Mouse (Mus musculus) megakaryocyte, embryonic 14.5 days (primary cell): ENCODE measurements at regions not wholly inside any gene's neighbourhood (a gene's known extent, or its start where the extent isn't known, plus 50 kb on each side); places are given as distances from the start of the nearest gene placed in this dataset.

Experiments
- H3K27me3 ChIP-seq: replicated peaks from 2 replicates; pipeline ENCODE3; 2012; ENCODE audit warnings: inconsistent platforms
- H3K36me3 ChIP-seq: replicated peaks from 2 replicates; pipeline ENCODE3; 2012; ENCODE audit warnings: low read length, inconsistent platforms, mixed read lengths
- H3K4me1 ChIP-seq: 2 replicates; pipeline ENCODE4 v1.6.1; 2012; ENCODE audit warnings: inconsistent platforms
- H3K4me3 ChIP-seq: replicated peaks from 2 replicates; pipeline ENCODE3; 2012; ENCODE audit warnings: moderate library complexity, mild to moderate bottlenecking, inconsistent platforms
- H3K9me3 ChIP-seq: 2 replicates; pipeline ENCODE4 v1.6.1; 2012; ENCODE audit warnings: inconsistent platforms
- FLI1 ChIP-seq: IDR thresholded peaks from 2 replicates; pipeline ENCODE4 v1.6.1; 2012; ENCODE audit warnings: low read length, inconsistent platforms, mixed read lengths
- GATA1 ChIP-seq: IDR thresholded peaks from 3 replicates; pipeline ENCODE4 v1.6.1; 2012; ENCODE audit warnings: mixed read lengths, low read length, inconsistent platforms, borderline replicate concordance

DNA sequence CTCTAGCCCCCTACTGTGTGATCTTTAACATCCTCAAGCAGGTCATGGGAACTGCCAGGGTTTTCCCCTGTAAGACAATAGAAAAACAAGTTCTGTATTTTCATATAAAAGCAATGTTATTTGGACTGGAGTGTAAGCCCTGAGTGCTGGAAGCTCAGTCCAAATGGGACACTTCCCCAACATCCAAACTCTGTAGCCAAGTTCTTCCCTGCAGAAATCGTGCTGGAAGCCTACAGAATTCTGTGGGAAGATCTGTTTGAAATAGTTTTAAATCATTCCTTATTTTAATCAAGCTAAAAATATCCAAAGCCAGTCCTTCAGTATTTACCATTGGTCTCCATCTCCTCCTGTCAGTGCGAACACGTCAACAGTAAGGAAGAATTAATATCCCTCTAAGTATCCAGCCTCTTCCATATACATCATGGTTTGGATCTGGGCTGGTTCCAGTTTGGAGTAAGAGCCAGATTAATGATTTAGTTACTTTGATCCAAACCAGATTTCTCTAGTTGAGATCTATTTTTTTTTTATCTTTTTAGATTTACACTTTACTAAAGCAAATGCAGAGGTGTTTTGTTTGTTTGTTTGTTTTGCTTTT lies 165.0 kb upstream of the Nrp1 start:
- no peak for TF ChIP-seq FLI1
- no peaks in the 10 kb centered on the region for H3K4me1 ChIP-seq
- peaks cover 9% of the 10 kb centered on the region for H3K9me3 ChIP-seq
- peaks cover 9% of the 10 kb centered on the region for H3K27me3 ChIP-seq
- H3K36me3 ChIP-seq: peaks cover 2% of the 10 kb centered on the region
- no peak overlapping the region for H3K4me3 ChIP-seq

DNA sequence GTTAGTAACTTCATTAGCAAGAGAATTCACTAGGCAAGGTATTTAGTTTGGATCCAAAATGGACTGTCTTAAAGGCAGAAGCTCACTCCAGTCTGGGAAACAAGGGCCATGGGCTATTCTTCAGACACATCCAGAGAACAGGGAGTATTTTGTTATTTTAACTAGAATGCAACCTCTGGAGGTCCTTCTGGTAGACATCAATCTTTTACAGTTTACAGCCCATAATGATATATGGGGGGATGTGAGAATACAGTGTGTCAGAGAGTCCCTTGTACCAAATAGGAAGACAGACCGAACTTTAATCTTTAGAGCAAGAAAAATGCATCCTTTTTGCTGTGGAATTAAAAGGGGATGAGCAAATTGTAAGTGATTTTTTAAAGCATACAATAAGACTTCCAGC lies 157.6 kb upstream of the Nrp1 start:
- Histone ChIP-seq H3K4me1 (peaks cover 33% of the 10 kb centered on the region), H3K4me3 (no peak overlapping the region), H3K27me3 (no peaks in the 10 kb centered on the region), H3K36me3 (peaks cover 2% of the 10 kb centered on the region), H3K9me3 (peaks cover 9% of the 10 kb centered on the region)
- TF ChIP-seq FLI1: no peak
- no peak for TF ChIP-seq GATA1

DNA sequence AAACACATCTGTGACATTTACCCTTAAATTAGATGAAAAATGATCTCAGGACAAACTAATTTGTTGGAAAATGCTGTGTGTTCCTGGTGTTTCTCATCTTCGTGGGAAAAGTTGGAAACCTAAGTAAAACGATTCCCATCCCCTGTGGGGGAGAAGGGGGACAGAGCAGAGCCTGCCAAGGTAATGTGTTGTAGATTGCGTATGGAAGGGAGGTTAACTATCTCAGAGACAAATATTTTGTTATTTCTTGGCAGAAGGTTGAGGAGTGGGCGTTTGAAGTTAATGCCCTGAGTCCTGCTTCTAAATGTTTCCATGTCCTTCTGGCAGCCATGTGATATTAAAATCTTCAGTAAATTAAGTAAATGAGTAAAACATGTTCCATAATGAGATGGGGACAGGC lies 156.8 kb upstream of the Nrp1 start:
- no peak overlapping the region for H3K4me3 ChIP-seq
- TF ChIP-seq GATA1 (no peak), FLI1 (no peak)
- H3K9me3 ChIP-seq: peaks cover 9% of the 10 kb centered on the region
- H3K27me3 ChIP-seq: no peaks in the 10 kb centered on the region
- peaks cover 2% of the 10 kb centered on the region for H3K36me3 ChIP-seq
- peaks cover 33% of the 10 kb centered on the region for H3K4me1 ChIP-seq

- Histone ChIP-seq H3K27me3 (no peaks in the 10 kb centered on the region), H3K4me3 (no peak overlapping the region), H3K36me3 (peaks cover 2% of the 10 kb centered on the region), H3K9me3 (peaks cover 9% of the 10 kb centered on the region), H3K4me1 (peaks cover 33% of the 10 kb centered on the region)
- no peak for TF ChIP-seq FLI1
- no peak for TF ChIP-seq GATA1
These were observed 156.1 kb upstream of the Nrp1 start for GRCm38 (mm10) chr8:128202158-128202886.

DNA sequence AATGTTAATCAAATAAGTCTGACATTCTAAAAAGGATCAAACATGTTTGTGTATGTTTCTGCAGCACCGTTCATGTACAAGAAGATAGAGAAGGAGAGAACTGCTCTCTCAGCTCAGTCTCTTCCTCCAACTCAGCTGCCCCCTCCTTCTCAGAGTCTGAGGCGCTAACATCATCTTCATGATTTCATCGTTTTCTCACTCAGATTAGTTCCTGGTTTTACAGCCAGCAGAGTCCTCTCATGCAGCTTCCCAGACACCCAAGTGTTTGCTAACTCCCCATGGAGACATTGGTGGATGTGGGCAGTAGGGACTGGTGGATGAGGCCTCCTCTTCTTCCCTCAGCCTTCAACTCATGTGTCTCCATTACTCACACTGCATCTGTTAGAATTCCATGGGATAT lies 153.6 kb upstream of the Nrp1 start:
- H3K9me3 ChIP-seq: no peaks in the 10 kb centered on the region
- TF ChIP-seq GATA1 (no peak), FLI1 (no peak)
- no peak overlapping the region for H3K4me3 ChIP-seq
- H3K27me3 ChIP-seq: no peaks in the 10 kb centered on the region
- H3K36me3 ChIP-seq: no peaks in the 10 kb centered on the region
- peaks cover 23% of the 10 kb centered on the region for H3K4me1 ChIP-seq

DNA sequence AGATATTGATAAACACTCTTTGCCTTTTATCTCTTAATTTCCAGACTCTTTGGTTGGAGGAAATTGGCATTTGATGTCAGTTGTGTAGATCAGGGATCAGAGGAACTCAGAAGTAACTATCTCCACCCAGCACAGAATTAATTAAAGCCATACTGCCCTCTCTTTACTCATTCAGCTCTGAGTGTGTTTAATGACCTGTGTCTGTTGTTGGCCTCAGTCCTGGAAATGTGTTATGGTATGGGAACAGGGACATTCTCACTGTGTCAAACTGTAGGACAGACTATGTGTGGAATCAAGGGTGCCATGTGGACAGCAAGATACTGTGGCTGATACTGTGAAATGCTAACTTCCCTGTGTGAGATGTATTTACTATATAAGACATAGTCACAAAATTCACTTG lies 151.3 kb upstream of the Nrp1 start:
- TF ChIP-seq GATA1: no peak
- TF ChIP-seq FLI1: no peak
- Histone ChIP-seq H3K27me3 (no peaks in the 10 kb centered on the region), H3K9me3 (no peaks in the 10 kb centered on the region), H3K36me3 (no peaks in the 10 kb centered on the region), H3K4me3 (no peak overlapping the region), H3K4me1 (peaks cover 18% of the 10 kb centered on the region)

GRCm38 (mm10) chr8:128210761-128211160 lies 147.6 kb upstream of the Nrp1 start:
- Histone ChIP-seq H3K4me3 (no peak overlapping the region), H3K9me3 (no peaks in the 10 kb centered on the region), H3K27me3 (peaks cover 13% of the 10 kb centered on the region), H3K4me1 (0 out of 2 replicates have a peak, but pooled peaks cover 6% of the 10 kb centered on the region), H3K36me3 (no peaks in the 10 kb centered on the region)
- TF ChIP-seq GATA1: no peak
- no peak for TF ChIP-seq FLI1

DNA sequence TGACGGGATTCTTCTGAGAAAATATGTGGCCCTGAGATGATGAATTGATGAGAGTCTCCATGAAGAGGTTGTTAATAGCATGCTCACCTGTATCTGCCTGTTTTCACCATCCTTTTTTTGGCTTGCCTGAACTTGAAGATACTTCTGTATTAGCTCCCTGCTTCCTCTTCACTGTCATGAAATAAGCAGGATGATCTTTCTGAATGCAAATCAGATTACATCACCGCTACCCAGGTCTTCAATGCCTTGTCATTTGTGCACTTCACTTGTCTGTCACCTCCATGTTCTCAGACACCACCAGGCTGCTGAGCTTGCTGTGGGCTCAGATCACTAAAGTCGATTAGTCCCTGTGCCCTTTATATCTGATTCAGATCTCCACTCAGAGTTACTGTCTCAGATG lies 146.2 kb upstream of the Nrp1 start:
- Histone ChIP-seq H3K36me3 (no peaks in the 10 kb centered on the region), H3K27me3 (peaks cover 13% of the 10 kb centered on the region), H3K4me1 (peaks cover 9% of the 10 kb centered on the region; the same call in 1 of the 2 replicates), H3K4me3 (no peak overlapping the region), H3K9me3 (no peaks in the 10 kb centered on the region)
- TF ChIP-seq FLI1: no peak
- no peak for TF ChIP-seq GATA1

DNA sequence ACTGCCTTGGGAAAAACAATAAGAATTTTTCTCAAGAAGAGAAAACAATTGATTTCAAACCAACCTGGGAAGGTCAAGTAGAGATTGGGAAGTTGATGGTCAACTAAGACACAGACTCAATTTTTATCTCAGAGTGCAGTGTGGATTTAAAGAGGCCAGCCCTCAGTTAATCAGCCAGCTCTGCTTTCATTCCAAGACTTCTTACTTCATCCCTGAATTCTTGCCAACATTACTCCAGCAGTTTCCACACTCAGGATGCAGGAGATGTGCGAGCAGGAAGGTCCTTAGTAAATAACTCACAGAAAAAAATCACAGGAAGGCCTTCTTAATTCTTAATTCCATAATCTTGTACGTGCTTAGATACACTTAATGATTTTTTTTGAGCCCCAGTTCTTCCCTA lies 144.1 kb upstream of the Nrp1 start:
- H3K4me1 ChIP-seq: peaks cover 9% of the 10 kb centered on the region; the same call in 1 of the 2 replicates
- H3K9me3 ChIP-seq: no peaks in the 10 kb centered on the region
- no peaks in the 10 kb centered on the region for H3K36me3 ChIP-seq
- H3K4me3 ChIP-seq: no peak overlapping the region
- TF ChIP-seq GATA1 (no peak), FLI1 (no peak)
- peaks cover 14% of the 10 kb centered on the region for H3K27me3 ChIP-seq

DNA sequence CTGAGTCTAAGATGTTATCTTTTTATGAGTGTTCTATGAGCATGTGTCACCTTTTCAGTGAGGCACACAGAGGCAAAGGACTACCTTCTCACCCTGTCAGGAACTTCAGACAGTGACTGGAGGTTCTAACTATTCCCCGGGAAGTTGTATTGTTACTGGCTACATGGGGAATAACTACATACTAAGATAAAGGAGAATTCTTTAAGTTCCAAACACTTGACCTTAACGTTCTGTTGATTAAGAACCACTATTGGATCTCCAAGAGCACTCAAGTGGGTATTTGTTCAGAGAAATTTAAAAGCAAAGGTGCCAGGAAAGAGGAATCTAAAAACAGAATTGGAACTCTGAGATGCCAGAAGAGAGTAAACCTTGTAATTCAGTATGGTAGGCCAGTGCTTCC lies 139.5 kb upstream of the Nrp1 start:
- Histone ChIP-seq H3K4me3 (no peak overlapping the region), H3K36me3 (no peaks in the 10 kb centered on the region), H3K27me3 (peaks cover 6% of the 10 kb centered on the region), H3K4me1 (peaks cover 17% of the 10 kb centered on the region), H3K9me3 (no peaks in the 10 kb centered on the region)
- TF ChIP-seq GATA1 (no peak), FLI1 (no peak)
